Mouse (Mus musculus) gastrocnemius, postnatal 36 days (tissue): Measurements from ENCODE around the gene Gm17019. TPM values are rescaled to one million over a fixed set of nuclear protein-coding genes. Genes with fewer than 3 reads are reported as not detected.
"Not testable (repeated sequence)": the region's sequence is repeated elsewhere in the genome, so short reads cannot be mapped to it uniquely, and the experiment has no call there.

Experiments used
- DNase-seq, 2 experiments: peaks; one replicate each; pipeline ENCODE4 v3.0.0; 2022
- intact Hi-C: fragments of 180-260 bp; cut with DNase I; formaldehyde crosslinking; loops from one replicate; pipeline ENCODE4 v1.15.1; 2025
- long read RNA-seq, 2 experiments: library from polyadenylated mRNA; stranded (forward); transcript quantifications; one replicate each; pipeline ENCODE4 v2.0.0; 2021
- total RNA-seq, 2 experiments: library from RNA; stranded (reverse); gene quantifications; 2 replicates each; pipeline ENCODE4 v1.2.3; 2021

The Gm17019 gene
- not detected for total RNA-seq
- long read RNA-seq, experiment 1 = 0 reads
- long read RNA-seq, experiment 2 = 0 reads

DNA sequence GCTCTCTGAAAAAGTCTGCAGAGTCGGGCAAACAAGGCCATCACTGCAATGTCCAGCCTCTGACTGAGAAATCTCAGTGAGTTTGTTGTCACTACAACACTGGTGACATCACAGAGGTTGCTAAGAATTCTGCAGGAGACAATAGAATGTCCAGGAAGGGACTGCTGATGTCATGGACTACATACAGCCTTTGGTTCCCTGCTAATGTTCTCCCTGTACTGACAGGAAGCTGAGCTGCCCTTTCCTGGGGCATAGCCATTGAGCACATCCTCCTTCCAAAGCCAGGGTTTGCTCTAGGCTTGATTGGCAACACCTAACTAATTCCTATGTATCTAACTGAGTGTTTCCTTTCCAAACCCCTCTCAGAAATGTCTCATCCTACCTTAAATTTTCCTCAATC is at the start of gene Gm17019:
Gene Gm17019 (minus strand): TSS at position 101 of the 400 bp plus-strand sequence.
- DNase-seq, intact Hi-C loops: not testable (repeated sequence)

DNA sequence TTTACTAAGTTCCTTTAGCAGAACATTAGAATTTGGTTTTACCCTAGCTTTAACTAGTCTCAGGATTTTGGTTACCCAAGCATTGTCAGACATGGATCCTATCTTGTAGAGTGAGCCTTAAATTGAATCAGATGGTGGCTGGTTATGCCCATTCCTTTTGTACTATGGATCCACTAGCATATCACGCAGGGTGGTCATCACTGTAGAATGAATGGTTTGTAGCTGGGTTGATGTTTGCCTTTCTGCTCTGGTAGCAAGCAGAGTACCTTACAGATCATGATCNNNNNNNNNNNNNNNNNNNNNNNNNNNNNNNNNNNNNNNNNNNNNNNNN is 29.6 kb upstream of the Gm17019 start:
- DNase-seq, intact Hi-C loops: not testable (repeated sequence)

DNA sequence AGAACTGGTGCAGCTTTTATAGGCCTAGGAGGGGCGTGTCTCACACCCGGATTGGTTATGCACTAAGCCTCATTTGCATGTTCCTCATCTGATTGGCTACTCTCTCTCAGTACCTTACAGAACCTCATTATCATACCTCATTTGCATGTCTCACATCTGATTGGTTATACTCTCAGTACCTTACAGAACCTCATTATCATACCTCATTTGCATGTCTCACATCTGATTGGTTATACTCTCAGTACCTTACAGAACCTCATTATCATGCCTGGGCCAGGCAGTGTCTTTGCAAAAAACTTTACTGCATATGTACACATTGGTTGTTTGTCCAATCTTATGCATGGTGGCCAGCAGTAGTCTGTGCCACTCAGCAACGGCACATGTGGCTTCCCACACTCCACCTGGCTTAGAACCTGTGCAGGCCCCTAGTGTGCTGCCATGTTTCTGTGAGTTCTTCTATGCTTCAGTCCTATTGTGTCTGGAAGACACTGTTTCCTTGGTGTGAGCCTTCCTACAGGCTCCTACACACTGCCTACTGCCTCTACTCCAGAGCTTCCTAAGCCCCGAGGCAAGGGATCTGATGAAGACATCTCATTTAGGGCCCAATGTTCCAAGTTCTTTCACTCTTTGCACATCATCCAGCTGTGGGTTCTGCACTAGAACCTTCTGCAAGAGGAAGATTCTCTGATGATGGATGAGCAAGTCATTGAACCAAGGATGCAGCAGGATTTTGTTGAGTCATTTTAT is 29.0 kb upstream of the Gm17019 start:
- intact Hi-C loops, DNase-seq: not testable (repeated sequence)

DNA sequence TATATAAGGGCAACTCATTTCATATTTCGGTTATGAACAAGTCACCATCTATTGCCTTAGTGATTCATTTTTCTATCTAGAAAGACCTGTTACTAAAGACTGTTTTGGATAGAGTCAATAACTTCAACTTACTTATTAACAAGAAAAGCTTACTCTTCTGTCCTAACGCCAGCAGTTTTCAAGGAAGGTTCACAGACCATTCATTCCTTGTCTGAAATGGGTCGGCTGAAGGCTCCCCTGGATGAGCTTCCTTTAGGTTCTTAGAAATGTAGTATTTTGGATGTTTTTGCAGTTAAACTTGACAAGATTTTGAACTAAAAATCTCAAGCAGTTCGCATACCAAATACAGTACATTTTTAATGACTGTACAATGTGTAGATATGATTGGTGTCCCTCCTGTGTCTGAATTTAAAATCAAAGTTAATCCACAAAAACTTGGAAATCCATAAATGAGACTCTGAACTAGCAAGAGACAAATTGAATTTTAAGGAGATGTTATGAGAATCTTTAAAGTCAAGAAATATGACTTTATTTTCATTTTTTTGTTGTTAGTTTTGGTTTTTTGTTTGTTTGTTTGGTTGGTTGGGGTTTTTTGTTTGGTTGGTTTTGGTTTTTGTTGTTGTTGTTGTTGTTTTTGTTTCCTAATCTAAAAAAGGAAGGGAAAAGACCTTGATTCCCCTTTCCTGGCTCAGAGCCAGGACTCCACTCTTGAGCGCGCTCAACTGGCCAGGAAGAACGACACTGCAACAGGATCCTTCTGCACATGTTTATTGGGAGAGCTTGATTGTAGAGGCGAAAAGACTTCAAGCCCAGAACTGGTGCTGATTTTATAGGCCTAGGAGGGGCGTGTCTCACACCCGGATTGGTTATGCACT is 21.6 kb upstream of the Gm17019 start:
- DNase-seq, intact Hi-C loops: not testable (repeated sequence)

DNA sequence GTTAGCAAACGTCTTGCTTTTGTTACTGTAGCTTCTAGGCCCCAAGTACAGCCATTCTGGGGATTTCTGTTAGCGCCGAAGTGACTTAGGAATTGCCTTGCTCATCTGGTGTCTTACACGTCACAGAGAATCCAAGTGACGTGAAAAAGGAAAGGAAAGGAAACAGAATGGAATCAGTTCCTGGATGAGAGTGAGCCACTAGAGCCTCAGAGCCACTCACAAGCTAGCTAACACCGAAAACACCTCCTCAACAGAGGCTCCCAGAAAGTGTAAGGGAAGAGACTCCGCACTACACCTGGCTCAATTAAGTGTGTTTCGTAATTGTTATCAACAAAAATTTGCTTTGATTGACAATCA is 20.8 kb upstream of the Gm17019 start:
- intact Hi-C loops, DNase-seq: not testable (repeated sequence)

DNA sequence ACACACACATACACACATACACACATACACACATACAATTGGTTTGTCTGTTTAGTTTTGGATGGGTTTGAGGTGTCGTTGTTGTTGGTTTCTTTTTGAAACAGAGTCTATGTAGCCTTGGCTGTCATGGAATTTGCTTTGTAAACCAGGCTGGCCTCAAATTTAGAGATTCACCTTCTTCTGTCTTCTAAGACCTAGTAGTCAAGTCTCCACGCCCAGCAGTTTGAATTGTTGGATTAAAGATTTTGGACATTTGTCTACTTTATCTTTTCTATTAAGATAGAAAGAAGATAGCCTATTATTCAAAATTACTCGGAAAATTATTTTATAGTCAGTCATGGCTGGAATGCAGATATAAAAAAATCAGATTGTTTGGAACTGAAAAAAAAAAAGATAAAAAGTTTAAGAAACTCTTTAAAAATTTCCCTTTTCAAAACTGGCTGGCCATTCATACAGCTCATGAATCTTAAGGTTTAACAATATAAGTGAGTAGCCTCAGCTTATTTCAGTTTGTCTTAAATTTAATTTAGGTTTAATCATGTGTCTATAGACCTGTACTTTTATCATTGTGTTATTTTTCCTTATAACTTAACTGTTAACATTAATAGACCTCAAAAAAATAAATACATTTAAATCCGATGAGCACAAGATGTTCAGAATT is 20.3 kb upstream of the Gm17019 start:
- DNase-seq, intact Hi-C loops: not testable (repeated sequence)

DNA sequence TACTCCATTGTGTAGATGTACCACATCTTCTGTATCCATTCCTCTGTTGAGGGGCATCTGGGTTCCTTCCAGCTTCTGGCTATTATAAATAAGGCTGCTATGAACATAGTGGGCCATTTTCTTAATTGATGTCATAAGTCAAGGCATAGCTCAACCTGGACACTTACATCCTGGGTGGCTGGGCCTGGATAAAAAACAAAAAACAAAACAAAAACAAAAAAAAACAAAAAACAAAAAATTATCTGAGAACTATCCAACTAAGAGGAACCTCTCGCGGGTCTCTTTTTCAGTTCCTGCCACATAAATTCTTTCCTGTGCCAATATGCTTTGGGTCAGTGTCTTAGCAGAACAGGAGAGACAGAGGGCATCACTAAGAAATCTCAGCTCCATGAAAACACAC is 18.0 kb upstream of the Gm17019 start:
- intact Hi-C loops, DNase-seq: not testable (repeated sequence)

DNA sequence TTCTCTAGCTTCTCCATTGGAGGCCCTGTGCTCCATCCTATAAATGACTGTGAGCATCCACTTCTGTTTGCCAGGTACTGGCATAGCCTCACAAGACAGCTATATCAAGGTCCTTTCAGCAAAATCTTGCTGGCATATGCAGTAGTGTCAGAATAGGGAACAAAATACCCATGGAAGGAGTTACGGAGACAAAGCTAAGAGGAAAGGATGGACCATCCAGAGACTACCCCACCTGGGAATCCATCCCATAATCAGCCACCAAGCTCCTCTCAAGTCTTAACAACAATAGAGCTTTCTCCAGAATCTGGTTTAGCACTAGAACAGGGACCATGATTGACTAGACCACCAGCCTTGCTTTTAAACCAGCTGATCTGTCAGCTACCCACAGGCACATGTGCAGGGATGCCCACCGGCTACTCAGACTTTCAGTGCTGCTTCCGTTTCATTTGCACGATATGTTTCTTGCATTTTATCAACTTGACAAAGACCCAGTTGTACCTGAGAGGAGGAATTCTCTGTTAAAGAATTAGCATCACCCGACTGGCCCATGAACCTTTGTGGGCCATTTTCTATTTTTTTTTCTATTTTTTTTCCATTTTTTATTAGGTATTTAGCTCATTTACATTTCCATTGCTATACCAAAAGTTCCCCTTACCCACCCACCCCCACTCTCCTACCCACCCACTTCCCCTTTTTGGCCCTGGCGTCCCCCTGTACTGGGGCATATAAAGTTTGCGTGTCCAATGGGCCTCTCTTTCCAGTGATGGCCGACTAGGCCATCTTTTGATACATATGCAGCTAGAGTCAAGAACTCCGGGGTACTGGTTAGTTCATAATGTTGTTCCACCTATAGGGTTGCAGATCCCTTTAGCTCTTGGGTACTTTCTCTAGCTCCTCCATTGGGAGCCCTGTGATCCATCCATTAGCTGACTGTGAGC is 12.3 kb upstream of the Gm17019 start:
- DNase-seq, intact Hi-C loops: not testable (repeated sequence)

DNA sequence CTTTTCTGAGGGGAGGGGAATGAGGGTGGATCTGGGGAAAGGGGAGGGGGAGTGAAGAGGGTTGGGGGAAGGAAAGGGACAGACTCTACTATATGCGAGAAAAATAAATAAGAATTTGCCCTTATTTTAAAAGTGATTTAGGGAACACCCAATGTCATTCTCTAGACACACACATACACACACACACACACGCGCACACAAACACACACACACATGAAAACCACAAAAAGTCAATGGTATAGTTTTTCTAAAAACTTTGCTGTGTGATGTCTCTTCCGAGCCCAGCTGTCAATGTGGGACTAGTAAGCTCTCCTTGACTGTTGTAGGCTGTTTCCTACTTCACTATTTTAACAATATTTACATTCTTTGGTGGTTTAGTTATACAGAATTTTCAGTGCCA is 8.0 kb upstream of the Gm17019 start:
- intact Hi-C loops, DNase-seq: not testable (repeated sequence)

DNA sequence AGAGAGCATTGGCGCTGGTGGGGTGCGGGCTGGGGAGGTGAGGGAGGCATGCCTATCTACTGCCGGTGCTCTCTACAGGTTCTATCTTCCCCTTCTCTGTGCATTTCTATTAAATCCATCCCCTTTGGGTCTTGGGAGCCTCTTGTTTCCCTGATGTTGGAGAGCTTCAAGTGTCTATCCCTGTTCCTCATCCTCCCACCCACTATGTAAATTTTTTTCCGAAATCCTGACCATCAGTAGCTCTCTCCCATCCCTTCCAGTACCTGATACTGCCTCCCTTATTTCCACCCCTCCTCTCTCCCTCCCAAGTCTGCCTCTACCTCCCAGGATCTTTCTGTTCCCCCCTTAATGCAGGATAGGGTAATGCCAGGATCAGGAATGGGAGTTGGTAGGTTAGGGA is 7.2 kb upstream of the Gm17019 start:
- intact Hi-C loops, DNase-seq: not testable (repeated sequence)

DNA sequence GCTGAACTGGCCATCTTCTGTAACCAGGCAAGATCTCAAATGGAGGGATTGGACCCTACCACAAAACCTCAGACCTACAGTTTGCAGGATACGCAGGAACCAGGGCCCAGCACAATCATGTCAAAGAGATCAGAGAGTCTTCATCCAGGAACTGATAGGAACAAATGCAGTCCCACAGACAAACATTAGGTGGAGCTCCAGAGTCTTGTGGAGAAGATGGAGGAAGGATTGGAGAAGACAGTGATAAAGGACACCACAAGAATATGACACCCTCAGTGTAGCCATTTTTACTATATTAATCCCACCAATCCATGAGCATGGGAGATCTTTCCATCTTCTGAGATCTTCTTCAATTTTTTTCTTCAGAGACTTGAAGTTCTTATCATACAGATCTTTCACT is 8.5 kb downstream of the Gm17019 start:
- DNase-seq, intact Hi-C loops: not testable (repeated sequence)

DNA sequence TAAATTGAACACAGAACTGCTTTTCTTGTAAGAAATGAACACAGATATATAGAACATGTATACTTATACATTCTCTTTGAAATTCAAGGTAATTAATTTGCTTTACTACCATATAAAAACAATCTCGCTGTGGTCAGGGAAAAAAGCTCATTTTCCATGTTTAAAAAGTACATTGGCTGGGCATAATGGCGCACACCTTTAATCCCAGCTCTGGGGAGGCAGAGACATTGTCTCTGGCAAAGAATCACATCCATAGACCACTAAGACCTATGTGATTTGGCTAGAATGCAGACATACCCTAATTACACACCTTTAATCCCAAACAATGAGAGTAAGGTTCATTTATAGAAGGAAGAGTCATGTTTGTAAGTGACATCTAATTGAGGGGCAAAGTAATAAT is 12.7 kb downstream of the Gm17019 start:
- DNase-seq, intact Hi-C loops: not testable (repeated sequence)

DNA sequence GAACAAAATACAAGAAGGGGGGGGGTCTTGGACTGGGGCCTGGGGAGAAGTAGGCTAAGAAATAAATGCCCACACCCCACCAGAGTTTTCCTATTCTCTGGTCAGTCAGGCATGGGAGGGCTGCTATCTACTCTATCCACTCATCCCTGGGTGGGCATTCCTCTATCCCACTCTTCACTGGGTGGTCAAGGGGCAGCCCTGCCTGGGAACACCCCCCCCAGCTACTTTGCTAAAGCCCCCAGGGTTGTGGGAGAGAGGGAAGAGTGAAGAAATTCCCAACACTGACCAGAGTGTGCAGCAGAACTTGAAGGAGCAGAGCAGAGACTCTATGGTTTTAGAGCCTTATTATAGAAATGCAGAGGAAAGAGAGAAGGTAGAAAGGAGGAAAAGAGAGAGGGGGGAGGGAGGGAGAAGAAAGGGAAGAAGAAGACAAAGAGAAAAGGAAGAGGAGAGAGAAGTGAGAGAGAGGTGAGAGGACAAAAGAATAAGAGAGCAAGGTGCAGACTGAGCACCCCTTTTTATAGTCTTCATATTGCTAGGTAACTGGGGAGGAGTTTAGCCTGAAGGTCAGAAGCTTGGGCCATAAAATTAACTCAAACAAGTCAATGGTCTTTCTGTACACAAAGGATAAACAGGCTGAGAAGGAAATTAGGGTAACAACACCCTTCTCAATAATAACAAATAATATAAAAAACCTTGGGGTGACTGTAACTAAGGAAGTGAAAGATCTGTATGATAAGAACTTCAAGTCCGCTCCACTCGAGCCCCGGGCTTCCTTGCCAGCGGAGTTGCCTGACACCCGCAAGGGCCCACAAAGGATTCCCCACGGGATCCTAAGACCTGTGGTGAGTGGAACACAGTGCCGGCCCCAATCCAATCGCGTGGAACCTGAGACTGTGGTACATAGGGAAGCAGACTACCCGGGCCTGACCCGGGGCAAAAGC is 21.9 kb downstream of the Gm17019 start:
- intact Hi-C loops, DNase-seq: not testable (repeated sequence)

DNA sequence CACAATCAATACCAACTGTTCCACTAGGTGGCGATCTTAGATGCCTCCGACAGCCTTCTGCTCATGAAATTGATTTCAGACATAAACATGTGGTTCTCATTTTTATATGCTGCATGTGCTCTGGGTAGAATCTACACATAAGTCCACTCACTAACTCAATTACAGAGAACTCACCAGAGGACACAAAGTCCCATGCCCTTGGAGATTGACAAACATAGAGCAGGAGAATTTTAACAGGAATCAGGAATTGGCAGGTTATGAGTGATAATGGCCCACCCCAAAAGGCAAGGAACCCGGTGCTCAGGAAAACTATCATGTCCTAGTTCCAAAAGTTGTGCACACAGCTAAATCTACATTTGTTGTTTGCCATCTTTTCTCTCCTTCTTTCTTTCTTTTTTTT is 25.9 kb downstream of the Gm17019 start:
- intact Hi-C loops, DNase-seq: not testable (repeated sequence)

DNA sequence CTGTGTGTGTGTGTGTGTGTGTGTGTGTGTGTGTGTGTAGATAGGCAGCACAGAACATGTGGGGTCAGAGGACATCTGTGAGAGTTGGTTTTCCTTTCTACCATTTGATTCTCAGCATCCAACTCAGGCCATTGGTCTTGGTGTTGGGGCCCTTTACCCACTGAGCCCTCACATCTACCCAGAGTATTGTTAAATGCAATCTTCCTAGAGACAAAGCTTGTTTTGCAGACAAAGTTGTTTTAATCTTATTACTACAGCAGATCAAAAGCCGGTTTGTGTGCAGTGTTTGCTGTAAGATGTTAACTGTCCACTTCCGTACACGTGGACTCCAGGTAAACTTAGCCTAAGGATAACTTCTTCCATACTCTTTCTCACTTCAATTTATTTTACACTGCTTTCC is 26.5 kb downstream of the Gm17019 start:
- intact Hi-C loops, DNase-seq: not testable (repeated sequence)

DNA sequence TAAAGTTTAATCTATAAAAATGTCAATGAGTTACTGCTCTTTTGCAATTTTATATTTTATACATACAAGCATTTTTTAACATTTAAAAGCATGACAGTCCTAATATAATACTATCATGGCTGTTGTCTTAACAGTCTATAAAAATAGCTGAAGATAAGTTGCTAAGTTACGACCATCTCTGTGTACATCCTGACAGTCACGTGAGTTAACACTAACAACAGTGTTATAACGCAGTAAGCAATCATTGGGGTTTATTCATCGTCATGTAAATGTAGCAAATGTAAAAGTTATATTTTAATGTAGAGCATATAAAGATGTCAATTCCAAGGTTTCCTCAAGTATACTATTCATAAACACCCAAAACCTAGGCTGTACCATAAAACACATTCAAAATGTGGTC is 27.2 kb downstream of the Gm17019 start:
- DNase-seq, intact Hi-C loops: not testable (repeated sequence)

DNA sequence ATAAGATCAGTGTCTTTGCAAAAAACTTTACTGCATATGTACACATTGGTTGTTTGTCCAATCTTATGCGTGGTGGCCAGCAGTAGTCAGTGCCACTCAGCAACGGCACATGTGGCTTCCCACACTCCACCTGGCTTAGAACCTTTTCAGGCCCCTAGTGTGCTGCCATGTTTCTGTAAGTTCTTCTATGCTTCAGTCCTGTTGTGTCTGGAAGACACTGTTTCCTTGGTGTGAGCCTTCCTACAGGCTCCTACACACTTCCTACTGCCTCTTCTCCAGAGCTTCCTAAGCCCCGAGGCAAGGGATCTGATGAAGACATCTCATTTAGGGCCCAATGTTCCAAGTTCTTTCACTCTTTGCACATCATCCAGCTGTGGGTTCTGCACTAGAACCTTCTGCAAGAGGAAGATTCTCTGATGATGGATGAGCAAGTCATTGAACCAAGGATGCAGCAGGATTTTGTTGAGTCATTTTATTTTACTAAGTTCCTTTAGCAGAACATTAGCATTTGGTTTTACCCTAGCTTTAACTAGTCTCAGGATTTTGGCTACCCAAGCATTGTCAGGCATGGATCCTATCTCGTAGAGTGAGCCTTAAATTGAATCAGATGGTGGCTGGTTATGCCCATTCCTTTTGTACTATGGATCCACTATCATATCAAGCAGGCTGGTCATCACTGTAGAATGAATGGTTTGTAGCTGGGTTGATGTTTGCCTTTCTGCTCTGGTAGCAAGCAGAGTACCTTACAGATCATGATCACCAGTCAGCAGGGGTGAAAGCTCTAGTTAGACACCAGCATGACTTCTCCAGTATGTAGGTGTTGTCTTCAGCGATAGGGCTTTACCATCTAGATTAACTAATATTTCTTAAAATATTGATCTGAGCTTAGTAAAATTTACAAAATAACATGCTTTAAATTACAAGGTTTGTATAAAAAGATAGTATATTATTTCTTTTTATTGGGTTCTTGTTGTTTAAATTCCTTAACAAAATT is 27.9 kb downstream of the Gm17019 start:
- DNase-seq, intact Hi-C loops: not testable (repeated sequence)

DNA sequence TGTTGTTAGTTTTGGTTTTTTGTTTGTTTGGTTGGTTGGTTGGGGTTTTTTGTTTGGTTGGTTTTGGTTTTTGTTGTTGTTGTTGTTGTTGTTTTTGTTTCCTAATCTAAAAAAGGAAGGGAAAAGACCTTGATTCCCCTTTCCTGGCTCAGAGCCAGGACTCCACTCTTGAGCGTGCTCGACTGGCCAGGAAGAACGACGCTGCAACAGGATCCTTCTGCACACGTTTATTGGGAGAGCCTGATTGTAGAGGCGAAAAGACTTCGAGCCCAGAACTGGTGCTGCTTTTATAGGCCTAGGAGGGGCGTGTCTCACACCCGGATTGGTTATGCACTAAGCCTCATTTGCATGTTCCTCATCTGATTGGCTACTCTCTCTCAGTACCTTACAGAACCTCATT is 34.7 kb downstream of the Gm17019 start:
- DNase-seq, intact Hi-C loops: not testable (repeated sequence)
